Mouse (Mus musculus) heart, embryonic 10.5 days (tissue): Measurements from ENCODE around the gene March4. TPM values are rescaled to one million over a fixed set of nuclear protein-coding genes. Genes with fewer than 3 reads are reported as not detected.

Source experiments
- DNase-seq: peaks from one replicate; pipeline ENCODE4 v3.0.0-alpha.2; 2017; ENCODE audit warnings: low spot score
- H3K27ac ChIP-seq: fragments of 300-500 bp; sonication (generic); 2 replicates; pipeline ENCODE4 v1.5.1; 2016; ENCODE audit warnings: mild to moderate bottlenecking
- H3K27me3 ChIP-seq: fragments of 300-500 bp; sonication (generic); 2 replicates; pipeline ENCODE4 v1.6.1; 2016; ENCODE audit warnings: mild to moderate bottlenecking; ENCODE audit not compliant: poor library complexity, insufficient read depth, severe bottlenecking
- H3K36me3 ChIP-seq: fragments of 300-500 bp; sonication (generic); 2 replicates; pipeline ENCODE4 v1.6.1; 2016; ENCODE audit warnings: mild to moderate bottlenecking, moderate library complexity
- H3K4me1 ChIP-seq: fragments of 300-500 bp; sonication (generic); 2 replicates; pipeline ENCODE4 v1.6.1; 2016; ENCODE audit warnings: mild to moderate bottlenecking
- H3K4me3 ChIP-seq: fragments of 300-500 bp; sonication (generic); 2 replicates; pipeline ENCODE4 v1.5.1; 2016; ENCODE audit warnings: mild to moderate bottlenecking, moderate library complexity
- H3K9me3 ChIP-seq: fragments of 300-500 bp; sonication (generic); 2 replicates; pipeline ENCODE4 v1.6.1; 2016; ENCODE audit warnings: mild to moderate bottlenecking, moderate library complexity
- WGBS: fragments of 180-500 bp; shearing (Covaris S2); methylation state at CpG from one replicate; pipeline ENCODE4 v1.1.7; 2016; 5-methylcytosine and 5-hydroxymethylcytosine counted together
- polyA plus RNA-seq: library from polyadenylated mRNA; unstranded; fragments of >200 nt; fragmentation: Nextera tagmentation; extraction: Ambion mirVana; gene quantifications from 2 replicates; pipeline ENCODE4 v1.2.1, GENCODE M21; 2016

The March4 gene
- not detected in 2 replicates for polyA plus RNA-seq

DNA sequence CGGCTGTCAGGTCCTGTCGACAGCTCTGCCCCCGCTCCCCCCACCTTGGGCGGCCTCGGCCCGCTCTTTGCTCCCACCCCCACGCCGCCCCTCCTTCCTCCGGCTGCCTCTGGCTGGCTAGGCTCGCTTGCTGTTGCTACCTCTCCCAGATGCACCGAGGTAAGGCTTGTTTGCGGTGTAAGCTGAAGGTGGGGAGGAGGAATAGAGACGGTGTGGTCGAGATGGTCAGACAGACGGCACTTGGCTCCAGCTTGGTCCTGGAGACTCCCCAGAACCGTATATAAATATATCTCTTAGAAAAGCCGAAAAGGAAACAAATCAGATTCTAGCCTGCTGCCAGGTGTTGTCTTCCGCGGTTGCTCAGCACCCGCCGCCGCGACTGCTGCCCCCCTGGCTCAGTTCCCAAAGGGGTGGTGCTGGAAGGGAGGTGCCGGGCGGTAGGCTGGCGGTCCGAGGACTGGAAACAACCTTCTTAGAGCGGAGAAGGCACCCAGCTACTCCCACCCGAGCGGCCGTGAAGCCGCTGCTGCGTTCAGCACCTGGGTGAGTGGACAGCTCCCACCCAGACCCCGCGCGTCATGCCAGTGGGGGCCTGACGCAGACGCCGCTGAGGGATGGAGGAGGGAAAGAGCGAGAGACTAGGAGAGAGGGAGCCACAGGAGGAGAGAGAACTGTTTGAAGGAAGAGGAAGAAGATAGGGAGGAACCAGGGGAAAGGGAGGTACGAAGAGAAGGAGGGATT is at the start of gene March4:
Gene March4, minus strand, starts transcription at position 320 of the 741 bp plus-strand sequence.
- Histone ChIP-seq H3K4me1 (peaks cover 14% of the 10 kb centered on the region), H3K9me3 (no peaks in the 10 kb centered on the region), H3K27me3 (peaks cover 54% of the 10 kb centered on the region), H3K36me3 (no peaks in the 10 kb centered on the region), H3K27ac (no peak within 1 kb of the TSS), H3K4me3 (peak within 1 kb of the TSS; percentile 53)
- WGBS = under 1% methylated on average over 41 of the region's 41 CpGs
- peak; percentile 87 for DNase-seq

DNA sequence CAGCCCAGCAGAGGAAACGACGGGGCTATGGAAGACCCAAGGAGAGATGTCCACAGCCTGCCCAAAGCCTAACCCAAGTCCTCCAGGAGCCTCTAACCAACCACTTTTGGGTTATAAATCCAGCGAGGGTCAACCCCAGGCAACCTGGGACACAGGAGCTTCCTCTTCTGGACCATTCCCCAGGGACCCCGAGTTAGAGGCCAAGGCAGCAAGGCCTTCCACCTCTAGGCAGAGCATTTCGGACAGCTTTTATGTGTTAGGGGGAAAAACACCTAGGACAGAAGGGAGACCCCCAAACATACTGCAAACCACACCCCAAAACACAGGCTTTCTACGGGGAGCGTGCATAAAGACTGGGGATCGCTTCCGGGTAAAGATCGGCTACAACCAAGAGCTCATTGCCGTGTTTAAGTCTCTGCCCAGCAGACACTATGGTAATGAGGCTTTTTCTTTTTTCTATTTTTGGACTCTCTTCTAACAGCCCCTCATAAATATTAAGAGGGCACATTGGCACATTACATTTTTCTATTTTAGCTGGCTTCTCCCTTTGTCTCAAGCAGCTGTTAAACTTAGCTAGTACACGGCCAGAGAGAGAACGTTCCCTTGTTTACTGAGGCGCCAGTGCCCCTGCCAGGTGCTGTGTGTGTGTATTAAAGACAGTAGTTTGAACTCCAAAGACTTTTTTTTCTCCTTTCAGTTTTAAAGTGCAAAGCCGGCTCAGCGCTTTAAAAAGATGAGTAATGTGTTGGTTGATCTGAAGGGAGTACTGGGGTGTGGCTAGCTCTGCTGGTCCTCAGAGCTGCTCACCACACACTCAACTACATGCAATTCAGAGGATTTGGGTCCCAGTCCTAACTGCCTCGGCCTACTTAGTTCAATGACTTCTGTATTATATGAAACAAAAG is 49.5 kb upstream of the March4 start:
- Histone ChIP-seq H3K27me3 (no peaks in the 10 kb centered on the region), H3K27ac (no peak overlapping the region), H3K9me3 (no peaks in the 10 kb centered on the region), H3K36me3 (peaks cover 38% of the 10 kb centered on the region), H3K4me1 (peaks cover 11% of the 10 kb centered on the region; the same call in 1 of the 2 replicates), H3K4me3 (no peak overlapping the region)
- 92% methylated on average over 17 of the region's 17 CpGs for WGBS
- DNase-seq = no peak

DNA sequence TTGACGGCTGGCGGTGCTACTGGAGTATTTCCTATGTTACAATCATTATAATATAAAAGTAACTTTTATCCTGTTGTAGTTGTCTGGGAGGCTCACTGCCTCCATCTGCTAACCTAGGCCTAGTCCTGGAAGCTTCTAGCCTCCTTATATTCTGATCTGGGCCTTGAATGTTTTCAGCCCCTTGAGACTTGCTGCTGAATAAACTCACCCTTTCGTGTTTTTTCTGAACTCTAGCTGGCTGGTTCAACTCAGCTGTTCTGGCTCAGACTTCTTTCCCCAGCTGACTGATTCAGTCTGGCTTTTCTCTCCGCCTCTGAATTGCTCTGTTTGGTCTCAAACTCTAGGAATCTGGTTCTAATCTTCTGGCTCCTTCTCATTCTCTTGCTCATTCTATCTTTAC is 47.2 kb upstream of the March4 start:
- Histone ChIP-seq H3K4me1 (peaks cover 11% of the 10 kb centered on the region; the same call in 1 of the 2 replicates), H3K4me3 (peak overlapping the region; percentile 78), H3K27me3 (no peaks in the 10 kb centered on the region; the same call in 1 of the 2 replicates), H3K9me3 (no peaks in the 10 kb centered on the region), H3K27ac (peak overlapping the region; percentile 92; the same call in 1 of the 2 replicates), H3K36me3 (peaks cover 31% of the 10 kb centered on the region)
- no peak for DNase-seq
- WGBS = 80% methylated on average over 4 of the region's 4 CpGs

DNA sequence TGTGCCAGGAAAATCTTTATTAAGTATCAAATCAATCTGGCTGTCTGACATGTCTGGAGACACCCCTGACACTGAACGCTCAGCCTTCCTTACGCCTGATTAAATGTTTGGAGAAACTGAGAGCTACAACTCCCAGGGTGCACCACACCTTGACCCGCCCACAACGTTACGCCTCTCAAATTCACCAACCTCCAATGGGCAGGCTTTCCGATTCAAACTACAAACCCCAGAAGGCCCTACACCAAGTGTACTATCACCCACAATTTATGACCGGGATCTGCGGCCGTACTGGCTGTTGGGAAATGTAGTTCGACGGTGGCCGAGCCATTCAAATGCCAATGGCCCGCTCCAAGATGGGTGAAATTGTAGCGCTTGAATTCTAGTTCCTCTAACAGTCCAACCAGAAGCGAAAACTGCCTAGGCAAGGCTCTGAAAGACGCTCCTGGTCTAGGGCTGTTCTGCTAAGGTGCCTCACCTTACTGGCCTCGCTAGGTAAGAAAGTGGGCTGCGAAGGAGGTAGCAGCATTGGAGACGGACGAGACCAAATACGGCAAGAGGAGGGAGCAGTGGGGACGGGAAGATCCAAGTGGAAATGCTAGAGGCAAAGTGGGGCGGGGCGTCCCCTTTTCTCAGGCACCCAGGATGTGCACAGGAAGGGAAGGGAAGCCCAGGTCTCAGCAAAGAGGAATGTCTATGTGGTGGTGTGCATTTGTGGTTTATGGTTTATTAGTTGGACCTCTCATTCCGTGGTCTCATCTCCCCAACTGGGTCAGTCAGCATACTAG is 46.4 kb upstream of the March4 start, which contains the start of gene Smarcal1:
Gene Smarcal1, plus strand, starts transcription at position 305 of the 785 bp plus-strand sequence.
- Histone ChIP-seq H3K27ac (peak within 1 kb of the TSS; percentile 92), H3K4me3 (peak within 1 kb of the TSS; percentile 78), H3K4me1 (peaks cover 16% of the 10 kb centered on the region; the same call in 1 of the 2 replicates), H3K27me3 (peaks cover 5% of the 10 kb centered on the region; the same call in 1 of the 2 replicates), H3K36me3 (peaks cover 26% of the 10 kb centered on the region), H3K9me3 (no peaks in the 10 kb centered on the region)
- peak; percentile 98 for DNase-seq
- under 1% methylated on average over 25 of the region's 25 CpGs for WGBS

DNA sequence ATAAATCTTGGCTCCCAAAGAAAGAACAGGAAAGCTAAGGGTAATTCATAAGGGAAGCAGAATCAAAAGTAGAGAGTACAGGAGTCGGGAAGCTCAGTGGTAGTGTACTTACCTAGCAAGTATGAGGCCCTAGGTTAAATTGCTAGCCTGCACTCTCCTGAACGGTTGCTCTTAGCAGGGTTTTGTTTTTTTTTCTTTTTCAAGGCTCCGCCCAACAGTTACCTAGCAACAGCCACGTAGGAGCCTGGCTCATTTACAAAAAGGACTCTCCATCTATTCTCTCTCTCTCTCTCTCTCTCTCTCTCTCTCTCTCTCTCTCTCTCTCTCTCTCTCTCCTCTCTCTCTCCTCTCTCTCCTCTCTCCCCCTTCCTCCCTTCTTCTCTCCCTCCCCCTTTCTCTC is 42.1 kb upstream of the March4 start:
- H3K27ac ChIP-seq = no peak overlapping the region
- no peak overlapping the region for H3K4me3 ChIP-seq
- H3K4me1 ChIP-seq = peaks cover 18% of the 10 kb centered on the region
- H3K9me3 ChIP-seq = no peaks in the 10 kb centered on the region
- H3K27me3 ChIP-seq = peaks cover 31% of the 10 kb centered on the region
- H3K36me3 ChIP-seq = no peaks in the 10 kb centered on the region
- 29% methylated on average over 4 of the region's 4 CpGs for WGBS
- DNase-seq = no peak

DNA sequence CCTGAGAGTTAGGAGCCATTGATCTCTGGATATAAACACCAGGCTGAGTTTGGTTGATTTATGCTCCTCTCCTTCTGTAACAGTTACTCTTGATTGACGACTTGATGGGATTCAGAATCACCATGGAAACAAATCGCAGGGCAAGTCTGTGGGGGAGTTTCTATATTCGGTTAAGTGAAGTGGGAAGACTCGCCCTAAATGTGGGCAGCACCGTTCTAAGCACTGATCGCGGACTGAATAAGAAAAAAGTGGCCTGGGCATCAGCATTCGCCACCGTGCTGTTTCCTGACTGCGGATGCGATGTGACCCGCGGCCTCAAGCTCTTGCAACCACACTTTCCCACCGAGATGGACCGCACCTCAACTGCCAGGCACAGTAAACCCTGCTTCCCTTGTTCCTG is 41.6 kb upstream of the March4 start:
- no peak overlapping the region for H3K4me3 ChIP-seq
- H3K27me3 ChIP-seq = peaks cover 31% of the 10 kb centered on the region
- H3K9me3 ChIP-seq = no peaks in the 10 kb centered on the region
- peaks cover 14% of the 10 kb centered on the region for H3K4me1 ChIP-seq
- no peak overlapping the region for H3K27ac ChIP-seq
- no peaks in the 10 kb centered on the region for H3K36me3 ChIP-seq
- no peak for DNase-seq
- WGBS = 41% methylated on average over 15 of the region's 15 CpGs

DNA sequence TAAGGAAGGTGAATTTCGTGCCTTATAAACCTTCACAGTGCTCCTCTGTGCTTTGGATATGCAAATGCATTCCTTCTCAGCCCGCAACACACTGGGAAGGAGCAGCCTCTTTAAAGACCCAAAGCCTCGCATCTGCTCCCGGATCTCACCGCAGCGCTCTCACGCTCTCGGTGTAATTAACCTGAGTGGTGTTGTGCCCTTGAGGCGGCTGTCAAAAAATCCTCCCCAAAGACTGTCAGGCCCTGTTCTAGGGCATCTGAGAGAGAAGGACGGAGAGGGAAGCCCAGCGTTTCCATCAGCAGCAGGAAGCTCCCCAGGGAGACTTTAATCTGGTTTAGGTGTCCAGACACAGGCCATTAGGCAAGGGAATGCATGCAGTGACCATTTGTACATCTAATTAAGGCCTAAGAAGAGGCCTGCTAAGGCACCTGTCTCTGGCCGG is 40.8 kb upstream of the March4 start:
- 5% methylated on average over 12 of the region's 12 CpGs for WGBS
- Histone ChIP-seq H3K36me3 (no peaks in the 10 kb centered on the region), H3K27ac (no peak overlapping the region), H3K4me1 (peaks cover 14% of the 10 kb centered on the region), H3K4me3 (peak overlapping the region; percentile 35), H3K9me3 (no peaks in the 10 kb centered on the region), H3K27me3 (peaks cover 31% of the 10 kb centered on the region)
- no peak for DNase-seq

DNA sequence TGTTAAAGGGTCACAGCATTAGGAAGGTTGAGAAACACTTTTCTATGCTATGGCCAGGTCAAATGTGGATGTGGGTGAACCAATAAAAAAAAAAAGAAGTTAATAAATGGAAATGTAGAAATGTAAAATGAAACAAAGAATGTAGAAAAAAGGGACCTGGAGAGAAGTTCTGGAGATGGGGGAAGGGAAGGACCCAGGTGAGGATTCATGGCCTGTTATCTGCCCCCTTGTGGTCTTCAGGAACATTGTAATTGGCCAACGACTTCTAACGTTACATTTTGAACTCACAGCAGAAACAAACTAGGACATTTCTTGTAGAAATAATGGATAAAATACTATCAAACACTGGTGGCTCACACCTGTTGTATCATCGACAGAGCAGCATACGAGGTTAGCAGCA is 38.4 kb upstream of the March4 start:
- Histone ChIP-seq H3K27ac (no peak overlapping the region), H3K4me1 (peaks cover 14% of the 10 kb centered on the region), H3K27me3 (peaks cover 31% of the 10 kb centered on the region), H3K36me3 (no peaks in the 10 kb centered on the region), H3K9me3 (no peaks in the 10 kb centered on the region), H3K4me3 (no peak overlapping the region)
- 38% methylated on average over 4 of the region's 4 CpGs for WGBS
- no peak for DNase-seq

DNA sequence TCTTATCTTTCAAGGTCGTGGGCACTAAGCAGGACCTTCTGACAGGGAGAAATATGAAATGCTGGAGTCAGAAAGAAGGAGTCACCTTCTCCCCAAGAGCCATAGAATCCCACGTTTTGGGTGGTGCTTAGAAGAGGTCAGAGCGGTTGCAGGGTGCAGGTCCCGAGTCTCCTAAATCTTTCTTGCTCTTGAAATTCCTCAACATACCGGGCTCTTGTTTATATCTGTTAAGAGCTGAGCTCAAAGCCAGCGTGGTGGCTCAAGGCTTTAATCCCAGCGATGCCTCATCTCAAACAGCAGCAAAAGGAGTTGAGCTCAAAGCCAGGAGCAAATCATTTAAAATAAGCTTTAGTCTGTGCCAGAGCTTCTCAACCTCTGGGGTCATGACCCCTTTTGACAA is 37.9 kb upstream of the March4 start:
- H3K36me3 ChIP-seq = no peaks in the 10 kb centered on the region
- peaks cover 14% of the 10 kb centered on the region for H3K4me1 ChIP-seq
- H3K27me3 ChIP-seq = peaks cover 31% of the 10 kb centered on the region
- no peak overlapping the region for H3K4me3 ChIP-seq
- no peaks in the 10 kb centered on the region for H3K9me3 ChIP-seq
- no peak overlapping the region for H3K27ac ChIP-seq
- WGBS = 43% methylated on average over 7 of the region's 7 CpGs
- DNase-seq = no peak

DNA sequence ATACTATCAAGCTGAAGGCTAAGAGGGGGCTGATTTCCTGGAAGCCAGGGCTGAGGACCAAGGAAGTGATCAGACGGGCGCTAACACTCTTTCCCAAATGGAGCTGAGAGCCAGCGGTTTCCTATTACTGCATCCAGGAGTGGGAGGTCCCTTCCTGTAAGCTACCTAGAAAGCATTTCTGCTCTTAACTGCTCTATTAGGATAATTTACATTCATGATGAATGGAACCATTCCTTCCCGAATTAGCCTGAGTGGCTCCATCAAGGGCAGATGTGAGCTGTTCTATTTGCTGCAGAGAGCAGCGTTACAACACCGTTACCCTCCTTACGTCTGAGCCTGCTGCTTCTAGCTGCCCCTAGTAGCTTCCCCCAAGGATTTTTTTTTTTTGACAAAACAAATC is 37.3 kb upstream of the March4 start:
- H3K36me3 ChIP-seq = no peaks in the 10 kb centered on the region
- 57% methylated on average over 7 of the region's 7 CpGs for WGBS
- peaks cover 31% of the 10 kb centered on the region for H3K27me3 ChIP-seq
- no peaks in the 10 kb centered on the region for H3K9me3 ChIP-seq
- DNase-seq = no peak
- no peak overlapping the region for H3K27ac ChIP-seq
- H3K4me3 ChIP-seq = no peak overlapping the region
- H3K4me1 ChIP-seq = peaks cover 14% of the 10 kb centered on the region

DNA sequence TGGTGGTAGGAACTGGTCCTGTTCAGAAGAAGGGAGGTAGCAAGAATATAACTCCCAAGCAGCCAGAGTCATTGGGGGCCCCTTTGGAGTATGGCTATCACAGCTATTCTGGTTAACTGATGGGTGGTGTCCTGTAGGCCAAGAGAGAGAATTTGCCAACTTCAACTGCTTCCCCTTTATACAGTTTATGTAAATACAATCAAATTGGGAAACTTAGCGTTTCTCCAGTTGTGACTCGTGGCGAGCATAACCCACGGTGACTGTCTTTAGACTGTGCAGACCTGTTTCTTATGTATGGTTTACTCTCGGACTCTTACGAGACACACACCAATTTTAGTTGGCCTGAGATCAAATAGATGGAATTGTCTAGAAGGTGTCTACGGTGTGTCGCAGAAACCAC is 32.0 kb upstream of the March4 start:
- Histone ChIP-seq H3K4me3 (no peak overlapping the region), H3K27ac (no peak overlapping the region), H3K9me3 (no peaks in the 10 kb centered on the region), H3K4me1 (no peaks in the 10 kb centered on the region), H3K36me3 (no peaks in the 10 kb centered on the region), H3K27me3 (no peaks in the 10 kb centered on the region)
- 91% methylated on average over 8 of the region's 8 CpGs for WGBS
- no peak for DNase-seq

DNA sequence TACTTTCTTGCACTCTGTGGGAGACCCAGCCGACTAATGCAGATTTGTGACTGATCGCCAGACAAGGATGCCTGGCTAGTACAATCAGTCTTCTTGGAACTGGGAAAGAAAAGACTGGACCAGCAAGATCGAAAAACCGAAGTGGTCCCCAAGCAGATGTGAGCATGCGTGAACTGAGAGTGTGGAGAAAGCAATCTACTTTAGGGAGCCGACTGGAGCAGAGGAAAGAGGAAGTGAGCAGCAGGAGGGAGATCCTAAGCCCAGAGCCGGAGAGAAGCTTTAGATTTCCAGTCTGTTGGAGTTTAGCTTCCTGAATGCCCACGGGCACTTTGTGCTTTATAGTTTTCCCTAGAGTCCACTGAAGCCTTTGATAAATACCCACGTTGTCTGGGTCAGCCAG is 30.3 kb upstream of the March4 start:
- H3K36me3 ChIP-seq = no peaks in the 10 kb centered on the region
- WGBS = 38% methylated on average over 9 of the region's 9 CpGs
- H3K27ac ChIP-seq = no peak overlapping the region
- H3K27me3 ChIP-seq = no peaks in the 10 kb centered on the region
- no peaks in the 10 kb centered on the region for H3K4me1 ChIP-seq
- DNase-seq = no peak
- peak overlapping the region; percentile 32 for H3K4me3 ChIP-seq
- H3K9me3 ChIP-seq = no peaks in the 10 kb centered on the region
